Mouse (Mus musculus) ES-E14 (cell line): ENCODE results near the gene Abcg2. TPM values are rescaled to one million over a fixed set of nuclear protein-coding genes. Genes with fewer than 3 reads are reported as not detected.

Experiments used
- DNase-seq: peaks from one replicate; pipeline ENCODE4 v3.0.0-alpha.2; 2013; ENCODE audit warnings: low read depth, low spot score
- H3K27ac ChIP-seq: 2 replicates; pipeline ENCODE4 v1.5.1; 2012; ENCODE audit warnings: low read depth, mild to moderate bottlenecking, low read length, moderate library complexity, mixed read lengths; ENCODE audit not compliant: poor library complexity, insufficient read depth, severe bottlenecking
- H3K36me3 ChIP-seq: 2 replicates; pipeline ENCODE4 v1.6.1; 2012; ENCODE audit warnings: mild to moderate bottlenecking, low read length, moderate library complexity, mixed read lengths; ENCODE audit not compliant: control insufficient read depth, poor library complexity, insufficient read depth, severe bottlenecking
- H3K4me1 ChIP-seq, 2 experiments: fragments of 150-350 bp in 1 of 2; sonication (generic) in 1 of 2; 2 replicates each; pipeline ENCODE4 v1.6.1; 2012; ENCODE audit warnings: low read length in 2 of 2, mild to moderate bottlenecking in 1 of 2, mixed read lengths in 1 of 2; ENCODE audit not compliant: control insufficient read depth in 2 of 2, insufficient read depth in 2 of 2, poor library complexity in 1 of 2
- H3K4me3 ChIP-seq, 2 experiments: fragments of 150-350 bp in 1 of 2; sonication (generic) in 1 of 2; 2 replicates each; pipeline ENCODE4 v1.5.1; 2012; ENCODE audit warnings: low read length in 2 of 2, low read depth in 1 of 2, mild to moderate bottlenecking in 1 of 2, mixed read lengths in 1 of 2; ENCODE audit not compliant: insufficient read depth in 1 of 2, poor library complexity in 1 of 2, severe bottlenecking in 1 of 2
- H3K9ac ChIP-seq: 2 replicates; pipeline ENCODE4 v1.6.1; 2012; ENCODE audit warnings: low read depth, mild to moderate bottlenecking, low read length, mixed read lengths; ENCODE audit not compliant: poor library complexity, insufficient read depth, severe bottlenecking
- H3K9me3 ChIP-seq: fragments of 150-350 bp; sonication (generic); 2 replicates; pipeline ENCODE4 v1.6.1; 2012; ENCODE audit warnings: low read depth, mild to moderate bottlenecking, low read length; ENCODE audit not compliant: control insufficient read depth, insufficient read depth
- CHD2 ChIP-seq: IDR thresholded peaks from 2 replicates; pipeline ENCODE4 v1.6.1; 2014; ENCODE audit warnings: mild to moderate bottlenecking, low read depth, low read length, inconsistent platforms
- HCFC1 ChIP-seq: IDR thresholded peaks from 2 replicates; pipeline ENCODE4 v1.6.1; 2012; ENCODE audit warnings: low read length, inconsistent platforms, borderline replicate concordance; ENCODE audit not compliant: insufficient read depth
- MAFK ChIP-seq: IDR thresholded peaks from 2 replicates; pipeline ENCODE4 v1.6.1; 2014; ENCODE audit warnings: mild to moderate bottlenecking, low read depth, low read length, inconsistent platforms; ENCODE audit not compliant: insufficient read depth
- ZNF384 ChIP-seq: IDR thresholded peaks from 2 replicates; pipeline ENCODE4 v1.6.1; 2012; ENCODE audit warnings: low read depth, low read length, inconsistent platforms
- in situ Hi-C, 2 experiments: fragments of 600-800 bp; cut with MboI; formaldehyde crosslinking; loops; one replicate each; pipeline ENCODE4 v1.15.1; 2025; ENCODE audit warnings: low sequenced_read_pairs in 2 of 2, inconsistent platforms in 1 of 2; ENCODE audit not compliant: unreplicated experiment in 2 of 2
- total RNA-seq: library from RNA; depleted of rRNA; stranded (reverse); fragments of 300-350 nt; gene quantifications from 2 replicates; pipeline ENCODE4 v1.2.3, GENCODE M21; 2012; rRNA removed

The Abcg2 gene
- total RNA-seq, 1 experiment = 138 TPM

DNA sequence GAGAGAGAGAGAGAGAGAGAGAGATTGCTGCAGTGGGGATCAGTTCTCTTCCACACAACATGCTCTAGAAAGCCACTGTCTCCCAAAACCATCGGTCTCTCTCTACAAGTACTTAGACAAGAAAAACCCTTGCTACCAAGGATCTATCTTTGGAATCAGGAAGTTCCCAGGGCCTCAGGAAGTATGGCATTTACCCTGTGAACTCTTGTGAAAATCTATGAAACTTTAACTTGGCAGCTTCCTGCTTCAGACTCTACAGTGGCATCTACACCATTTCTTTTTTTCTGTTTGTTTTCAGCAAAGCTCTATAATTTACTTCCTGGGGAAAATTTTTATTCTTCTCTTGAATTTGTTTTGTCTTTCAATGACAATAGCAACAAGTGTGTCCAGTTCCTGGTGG, 150.8 kb downstream of the Abcg2 start:
- no peak overlapping the region for H3K9ac ChIP-seq
- H3K4me1 ChIP-seq = no peaks in the 10 kb centered on the region
- TF ChIP-seq ZNF384 = no peak
- no peak for TF ChIP-seq CHD2
- TF ChIP-seq HCFC1 = no peak
- TF ChIP-seq MAFK = no peak
- H3K36me3 ChIP-seq = no peaks in the 10 kb centered on the region
- in situ Hi-C loops = no loop called here
- no peak overlapping the region for H3K4me3 ChIP-seq
- no peak overlapping the region for H3K27ac ChIP-seq
- no peaks in the 10 kb centered on the region for H3K9me3 ChIP-seq
- DNase-seq = no peak

Other genes with a start within 250 kb of the Abcg2 start
- not detected in 2 replicates for gene Vmn1r30, start 141.1 kb upstream of the Abcg2 start, total RNA-seq
- not detected in 2 replicates for gene Vmn1r31, start 109.2 kb upstream of the Abcg2 start, total RNA-seq
- 14.4 and 14.9 TPM in 2 replicates for gene Herc3, start 246.9 kb downstream of the Abcg2 start, total RNA-seq